Mouse (Mus musculus) kidney, adult 2 months (tissue): ENCODE measurements at regions not wholly inside any gene's neighbourhood (a gene's known extent, or its start where the extent isn't known, plus 50 kb on each side); places are given as distances from the start of the nearest gene placed in this dataset.

Experiments
- DNase-seq: peaks from one replicate; pipeline ENCODE4 v3.0.0; 2021
- H3K27ac ChIP-seq: fragments of 200-500 bp; 2 replicates; pipeline ENCODE4 v1.5.1; 2012; ENCODE audit warnings: low read depth, low read length, control low read depth, inconsistent platforms; ENCODE audit not compliant: insufficient read depth
- H3K27me3 ChIP-seq: fragments of 200-500 bp; replicated peaks from 2 replicates; pipeline ENCODE4 v1.6.1; 2012; ENCODE audit warnings: mild to moderate bottlenecking, moderate library complexity, low read length, inconsistent platforms; ENCODE audit not compliant: control insufficient read depth, insufficient read depth
- H3K36me3 ChIP-seq: fragments of 200-500 bp; 2 replicates; pipeline ENCODE4 v1.6.1; 2012; ENCODE audit warnings: mild to moderate bottlenecking, moderate library complexity, low read length, inconsistent platforms; ENCODE audit not compliant: control insufficient read depth, insufficient read depth
- H3K4me1 ChIP-seq: fragments of 200-500 bp; 2 replicates; pipeline ENCODE4 v1.6.1; 2011; ENCODE audit warnings: low read length; ENCODE audit not compliant: control insufficient read depth, insufficient read depth
- H3K4me3 ChIP-seq: fragments of 200-500 bp; 2 replicates; pipeline ENCODE4 v1.5.1; 2011; ENCODE audit warnings: mild to moderate bottlenecking, low read depth, low read length, control low read depth; ENCODE audit not compliant: insufficient read depth
- CTCF ChIP-seq: fragments of 200-500 bp; conservative IDR thresholded peaks from 2 replicates; pipeline ENCODE4 v1.5.1; 2011; ENCODE audit warnings: low read depth, mild to moderate bottlenecking, control low read depth, low read length, moderate library complexity, mixed read lengths; ENCODE audit not compliant: insufficient read depth, insufficient read length
- POLR2A ChIP-seq: fragments of 200-500 bp; IDR thresholded peaks from one replicate; pipeline ENCODE4 v1.6.1; 2011; ENCODE audit warnings: low read depth, low read length, control low read depth
- WGBS: fragments of 180-500 bp; shearing (Covaris S2); methylation state at CpG from one replicate; pipeline ENCODE4 v1.1.7; 2018; 5-methylcytosine and 5-hydroxymethylcytosine counted together

DNA sequence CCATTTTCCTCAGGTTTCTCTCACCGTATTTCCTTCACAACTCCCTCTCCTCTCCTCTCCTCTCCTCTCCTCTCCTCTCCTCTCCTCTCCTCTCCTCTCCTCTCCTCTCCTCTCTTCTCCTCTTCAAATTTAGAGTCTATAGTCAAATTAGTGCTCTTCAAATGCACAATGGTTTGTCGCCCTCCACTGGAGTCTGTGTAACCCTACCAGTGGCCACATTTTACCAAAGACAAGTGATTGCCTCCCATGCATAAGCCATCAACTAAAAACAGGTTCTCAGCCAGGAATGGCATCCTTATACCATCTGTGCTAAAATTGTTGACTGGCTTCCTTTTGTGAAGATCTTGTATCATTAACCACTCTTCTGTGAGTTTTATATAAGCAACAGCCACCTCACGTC lies 979.5 kb upstream of the Adam24 start:
- Histone ChIP-seq H3K27me3 (no peaks in the 10 kb centered on the region), H3K27ac (no peak overlapping the region), H3K36me3 (no peaks in the 10 kb centered on the region), H3K4me1 (no peaks in the 10 kb centered on the region), H3K4me3 (no peak overlapping the region)
- WGBS, result 75% methylated on average over 3 of the region's 3 CpGs
- no peak for TF ChIP-seq POLR2A
- no peak; the same call in 1 of the 2 replicates for TF ChIP-seq CTCF
- peak; percentile 5 for DNase-seq

DNA sequence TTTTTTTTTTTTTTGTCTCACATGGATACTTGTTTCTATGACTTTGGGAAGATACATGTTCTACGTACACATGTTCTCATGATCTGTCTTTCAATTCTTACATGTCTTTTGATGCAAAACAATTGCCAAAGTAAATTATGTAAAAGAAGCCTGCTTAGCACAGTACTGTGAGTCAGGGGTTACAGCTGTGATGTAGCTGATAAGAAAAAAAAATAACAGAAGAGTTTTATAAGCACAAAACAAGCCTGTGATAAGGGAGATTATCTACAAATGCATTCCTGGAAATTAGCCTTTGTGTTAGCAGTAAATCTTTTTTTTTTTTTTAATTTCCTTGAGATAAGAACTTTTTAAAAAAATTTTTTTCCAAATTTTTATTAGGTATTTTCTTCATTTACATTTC lies 969.0 kb upstream of the Adam24 start:
- WGBS, result 88% methylated on average over 1 of the region's 1 CpGs
- no peaks in the 10 kb centered on the region for H3K4me1 ChIP-seq
- no peak for DNase-seq
- no peaks in the 10 kb centered on the region for H3K36me3 ChIP-seq
- no peak overlapping the region for H3K27ac ChIP-seq
- H3K27me3 ChIP-seq, result no peaks in the 10 kb centered on the region
- no peak overlapping the region for H3K4me3 ChIP-seq
- TF ChIP-seq POLR2A, result no peak
- TF ChIP-seq CTCF, result no peak

DNA sequence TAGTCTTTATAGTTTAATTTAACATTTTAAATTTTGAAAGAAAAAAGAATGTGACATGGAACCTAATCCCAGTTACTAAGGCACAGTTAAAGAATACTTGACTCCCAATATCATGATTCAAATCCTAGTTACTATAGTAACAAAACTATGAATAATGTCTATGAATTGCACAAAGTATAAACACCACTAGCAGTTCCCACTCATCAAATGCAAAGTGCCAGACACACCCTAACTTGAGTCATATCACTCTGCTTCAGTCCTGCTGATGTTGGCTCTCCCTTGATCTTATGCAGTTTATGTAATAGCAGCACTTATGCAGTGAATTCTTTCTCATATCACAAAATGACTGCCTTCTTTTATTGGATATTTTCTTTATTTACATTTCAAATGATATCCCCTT lies 932.5 kb upstream of the Adam24 start:
- Histone ChIP-seq H3K27ac (no peak overlapping the region), H3K36me3 (no peaks in the 10 kb centered on the region), H3K4me1 (no peaks in the 10 kb centered on the region), H3K27me3 (no peaks in the 10 kb centered on the region), H3K4me3 (no peak overlapping the region)
- no peak for TF ChIP-seq POLR2A
- no peak for TF ChIP-seq CTCF
- no peak for DNase-seq

DNA sequence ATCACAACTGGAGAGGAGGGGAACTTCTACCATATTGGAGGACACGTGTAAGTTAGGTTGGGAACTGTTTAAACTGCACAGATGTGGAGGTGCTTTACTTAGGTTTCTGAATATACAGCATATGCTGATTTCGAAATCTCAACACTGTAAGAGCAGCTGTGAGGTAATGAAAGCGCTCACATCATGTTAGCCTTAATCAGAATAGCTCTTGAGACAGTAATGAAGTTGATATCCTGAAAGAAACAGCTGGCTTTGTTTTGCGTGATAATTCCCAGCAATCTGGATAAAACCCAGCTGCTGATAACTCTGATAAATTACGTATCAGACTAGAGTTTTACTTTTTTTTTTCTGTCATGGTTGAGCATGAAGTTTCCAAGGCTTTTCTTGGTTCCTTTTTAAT lies 928.7 kb upstream of the Adam24 start:
- Histone ChIP-seq H3K27me3 (no peaks in the 10 kb centered on the region), H3K27ac (no peak overlapping the region), H3K4me3 (no peak overlapping the region), H3K36me3 (no peaks in the 10 kb centered on the region), H3K4me1 (no peaks in the 10 kb centered on the region)
- WGBS, result 68% methylated on average over 5 of the region's 5 CpGs
- no peak for TF ChIP-seq POLR2A
- no peak for TF ChIP-seq CTCF
- no peak for DNase-seq

DNA sequence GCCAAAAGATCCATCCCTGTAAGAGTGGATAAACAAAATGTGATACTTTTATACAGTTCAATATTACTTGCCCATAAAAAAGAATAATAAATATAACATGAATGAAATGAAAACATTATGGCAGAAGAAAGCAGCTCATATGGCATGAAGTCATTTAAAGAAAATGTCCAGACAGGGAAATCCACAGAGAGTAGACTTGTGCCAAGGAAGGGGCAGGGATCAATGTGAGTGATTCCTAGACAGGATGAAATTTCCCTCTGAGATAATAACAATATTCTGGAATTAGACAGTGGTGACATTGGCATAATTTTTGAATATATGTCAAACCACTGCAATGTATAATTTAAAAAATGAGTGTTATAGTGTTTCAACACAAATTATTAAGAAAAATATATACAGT lies 915.0 kb upstream of the Adam24 start:
- Histone ChIP-seq H3K27ac (no peak overlapping the region), H3K36me3 (no peaks in the 10 kb centered on the region), H3K27me3 (no peaks in the 10 kb centered on the region), H3K4me1 (no peaks in the 10 kb centered on the region), H3K4me3 (no peak overlapping the region)
- TF ChIP-seq CTCF (no peak), POLR2A (no peak)
- DNase-seq, result no peak

DNA sequence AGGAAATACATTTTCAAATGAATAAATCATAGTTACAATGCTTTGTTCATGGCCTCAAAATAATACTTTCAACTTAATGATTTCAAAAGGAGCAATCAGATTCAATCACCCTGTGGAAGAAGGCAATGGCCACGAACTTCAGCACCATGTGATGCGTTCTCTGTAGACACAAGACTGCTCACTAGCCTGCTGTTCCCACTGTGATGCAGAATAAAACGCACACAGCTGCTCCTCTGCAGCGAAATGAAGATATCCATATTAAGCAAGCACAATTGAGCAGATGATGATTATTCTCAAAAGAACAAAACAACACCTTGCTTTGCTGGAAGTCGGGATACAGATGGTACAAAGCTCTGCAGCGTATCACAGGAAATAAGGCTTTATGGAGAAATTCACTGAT lies 895.4 kb upstream of the Adam24 start:
- TF ChIP-seq CTCF, result no peak
- Histone ChIP-seq H3K27me3 (no peaks in the 10 kb centered on the region), H3K4me1 (no peaks in the 10 kb centered on the region), H3K27ac (no peak overlapping the region), H3K36me3 (no peaks in the 10 kb centered on the region), H3K4me3 (no peak overlapping the region)
- WGBS, result 66% methylated on average over 6 of the region's 6 CpGs
- no peak for DNase-seq

DNA sequence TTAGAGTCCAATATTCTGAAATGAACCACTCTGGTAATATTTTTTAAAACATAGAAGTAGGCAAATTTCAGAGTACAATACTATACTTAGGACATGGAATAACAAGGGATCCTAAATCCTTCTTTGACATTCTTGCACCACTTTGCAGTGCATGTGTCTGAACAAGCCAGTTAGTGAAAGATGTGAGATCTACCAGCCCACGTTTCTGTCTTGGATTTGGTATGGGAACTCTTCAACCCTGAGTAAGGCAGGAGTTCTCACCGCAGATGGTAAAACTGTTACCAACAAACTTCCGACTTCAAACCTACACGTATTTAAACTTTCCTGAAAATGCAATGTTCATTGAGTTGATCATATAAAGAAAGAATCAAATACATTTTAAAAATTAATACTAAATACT lies 894.7 kb upstream of the Adam24 start:
- no peak for DNase-seq
- H3K4me1 ChIP-seq, result no peaks in the 10 kb centered on the region
- TF ChIP-seq POLR2A (no peak), CTCF (no peak)
- 86% methylated on average over 4 of the region's 4 CpGs for WGBS
- H3K27me3 ChIP-seq, result no peaks in the 10 kb centered on the region
- H3K36me3 ChIP-seq, result no peaks in the 10 kb centered on the region
- H3K27ac ChIP-seq, result no peak overlapping the region
- H3K4me3 ChIP-seq, result no peak overlapping the region
